In genomic region chr11:117877917-117878745, GRCm38 (mm10) we compare ENCODE assay signal across 8 mouse cellular contexts. TPM values are rescaled to one million over a fixed set of nuclear protein-coding genes. Genes with fewer than 3 reads are reported as not detected.
DNase-seq lines count a peak whose midpoint lies in the region; ATAC-seq and TF ChIP-seq lines count a peak whose summit lies in the region.

No protein-coding gene starts in this region.

- no peak overlapping the region for H3K27ac ChIP-seq in cerebellum, adult 2 months (ENCODE audit: insufficient read depth, low read length)
- peak overlapping the region; percentile 57 for H3K27ac ChIP-seq in forebrain, embryonic 13.5 days
- peak overlapping the region; percentile 72 for H3K27ac ChIP-seq in intestine, embryonic 16.5 days (ENCODE audit: low read length)
- H3K27ac ChIP-seq in limb, embryonic 14.5 days (replicated peaks; ENCODE audit: low read depth, low read length), result no peak overlapping the region
- peak overlapping the region; percentile 47; the same call in 1 of the 2 replicates for H3K27ac ChIP-seq in midbrain, embryonic 16.5 days (ENCODE audit: low read length)

- H3K9ac ChIP-seq in forebrain, embryonic 13.5 days, result peak overlapping the region; percentile 43
- peak overlapping the region; percentile 65 for H3K9ac ChIP-seq in intestine, embryonic 16.5 days (ENCODE audit: low read depth, low read length)
- 0 out of 2 replicates have a peak overlapping the region, but pooled peaks have one; percentile 8 for H3K9ac ChIP-seq in limb, embryonic 14.5 days (ENCODE audit: low read depth, low read length, severe bottlenecking)
- H3K9ac ChIP-seq in midbrain, embryonic 16.5 days (ENCODE audit: low read depth, low read length), result peak overlapping the region; percentile 52

- DNase-seq in cerebellum, postnatal 10 days, result peak; percentile 86 to 88
- no peak for DNase-seq in cerebellum, adult 2 months
- DNase-seq in limb, embryonic 14.5 days (ENCODE audit: low spot score), result no peak
- DNase-seq in thymus, postnatal 4 days, result peak; percentile 73

- WGBS in cerebellum, adult 2 months, result 21% methylated on average over 13 of the region's 13 CpGs
- WGBS in forebrain, embryonic 13.5 days, result 31% methylated on average over 13 of the region's 13 CpGs
- 21% methylated on average over 13 of the region's 13 CpGs for WGBS in intestine, embryonic 16.5 days
- 30% methylated on average over 9 of the region's 13 CpGs for WGBS in limb, embryonic 14.5 days
- WGBS in midbrain, embryonic 16.5 days, result 20% methylated on average over 13 of the region's 13 CpGs

- ATAC-seq in CD4-positive, CD25-positive, alpha-beta regulatory T cell, adult 4 months, result peak; percentile 92
- ATAC-seq in forebrain, embryonic 13.5 days, result peak; percentile 82
- peak; percentile 47 for ATAC-seq in intestine, embryonic 16.5 days
- peak; percentile 38; the same call in 1 of the 2 replicates for ATAC-seq in limb, embryonic 14.5 days (ENCODE audit: low FRiP score, low read depth)
- ATAC-seq in midbrain, embryonic 16.5 days, result peak; percentile 54; the same call in 1 of the 2 replicates

- no peaks in the 10 kb centered on the region for H3K9me3 ChIP-seq in forebrain, embryonic 13.5 days (replicated peaks)
- no peaks in the 10 kb centered on the region for H3K9me3 ChIP-seq in intestine, embryonic 16.5 days (ENCODE audit: control insufficient read depth, low read length)
- no peaks in the 10 kb centered on the region for H3K9me3 ChIP-seq in limb, embryonic 14.5 days (ENCODE audit: control insufficient read depth, low read length)
- H3K9me3 ChIP-seq in midbrain, embryonic 16.5 days (replicated peaks; ENCODE audit: control insufficient read depth, low read length, poor library complexity, severe bottlenecking), result no peaks in the 10 kb centered on the region

- TF ChIP-seq CTCF in cerebellum, adult 2 months (IDR thresholded peaks at IDR 0.05; ENCODE audit: borderline replicate concordance, insufficient read depth, low read depth, low read length), result no peak

- H3K27me3 ChIP-seq in cerebellum, adult 2 months (ENCODE audit: control insufficient read depth, insufficient read depth, low read length), result no peaks in the 10 kb centered on the region
- H3K27me3 ChIP-seq in forebrain, embryonic 13.5 days, result peaks cover 27% of the 10 kb centered on the region
- no peaks in the 10 kb centered on the region for H3K27me3 ChIP-seq in intestine, embryonic 16.5 days (replicated peaks; ENCODE audit: control insufficient read depth, insufficient read depth, low read length)
- no peaks in the 10 kb centered on the region for H3K27me3 ChIP-seq in limb, embryonic 14.5 days (ENCODE audit: control insufficient read depth, insufficient read depth, low read length)
- no peaks in the 10 kb centered on the region for H3K27me3 ChIP-seq in midbrain, embryonic 16.5 days (ENCODE audit: control insufficient read depth, insufficient read depth, low read depth, low read length)

- H3K4me3 ChIP-seq in cerebellum, adult 2 months (replicated peaks; ENCODE audit: insufficient read depth, low read depth, low read length), result no peak overlapping the region
- no peak overlapping the region for H3K4me3 ChIP-seq in forebrain, embryonic 13.5 days
- H3K4me3 ChIP-seq in intestine, embryonic 16.5 days (ENCODE audit: low read length), result 0 out of 2 replicates have a peak overlapping the region, but pooled peaks have one; percentile 12
- no peak overlapping the region for H3K4me3 ChIP-seq in limb, embryonic 14.5 days (replicated peaks; ENCODE audit: low read length)
- H3K4me3 ChIP-seq in midbrain, embryonic 16.5 days (ENCODE audit: low read depth, low read length), result no peak overlapping the region

- peaks cover 39% of the 10 kb centered on the region for H3K4me1 ChIP-seq in cerebellum, adult 2 months (ENCODE audit: control insufficient read depth, insufficient read depth, low read length)
- peaks cover 25% of the 10 kb centered on the region for H3K4me1 ChIP-seq in forebrain, embryonic 13.5 days
- peaks cover 36% of the 10 kb centered on the region for H3K4me1 ChIP-seq in intestine, embryonic 16.5 days (ENCODE audit: control insufficient read depth, insufficient read depth, low read length)
- H3K4me1 ChIP-seq in limb, embryonic 14.5 days (ENCODE audit: control insufficient read depth, insufficient read depth, low read length), result peaks cover 24% of the 10 kb centered on the region
- peaks cover 13% of the 10 kb centered on the region for H3K4me1 ChIP-seq in midbrain, embryonic 16.5 days (ENCODE audit: control insufficient read depth, insufficient read depth, low read length)

- H3K36me3 ChIP-seq in forebrain, embryonic 13.5 days (ENCODE audit: poor library complexity, severe bottlenecking), result no peaks in the 10 kb centered on the region
- H3K36me3 ChIP-seq in intestine, embryonic 16.5 days (ENCODE audit: control insufficient read depth, insufficient read depth, low read length), result no peaks in the 10 kb centered on the region
- no peaks in the 10 kb centered on the region for H3K36me3 ChIP-seq in limb, embryonic 14.5 days (ENCODE audit: control insufficient read depth, insufficient read depth, low read length)
- H3K36me3 ChIP-seq in midbrain, embryonic 16.5 days (ENCODE audit: control insufficient read depth, insufficient read depth, low read length), result no peaks in the 10 kb centered on the region

- H3K4me2 ChIP-seq in forebrain, embryonic 13.5 days, result peak overlapping the region; percentile 41
- peak overlapping the region; percentile 42 for H3K4me2 ChIP-seq in intestine, embryonic 16.5 days (ENCODE audit: low read depth, low read length)
- H3K4me2 ChIP-seq in limb, embryonic 14.5 days (replicated peaks; ENCODE audit: low read depth, low read length, severe bottlenecking), result 0 out of 2 replicates have a peak overlapping the region, but pooled peaks have one; percentile 6
- H3K4me2 ChIP-seq in midbrain, embryonic 16.5 days (ENCODE audit: low read length), result peak overlapping the region; percentile 33

- no peak for TF ChIP-seq POLR2A in cerebellum, adult 2 months (IDR thresholded peaks at IDR 0.05; ENCODE audit: borderline replicate concordance, insufficient read depth, low read length)
- no peak for TF ChIP-seq POLR2A in limb, embryonic 14.5 days (IDR thresholded peaks at IDR 0.05; ENCODE audit: borderline replicate concordance, extremely low read depth, insufficient read depth, insufficient read length)

RNA-seq across cellular contexts. Expression of gene Tha1, which starts 4.8 kb away (rescaled TPM):
- polyA plus RNA-seq in cerebellum, adult 2 months (2012; rRNA removed), result 11.5 and 12.4 TPM in 2 replicates
- polyA plus RNA-seq in CD4-positive, CD25-positive, alpha-beta regulatory T cell, adult 4 months (2017; shearing (Covaris generic)), result 1 to 10 TPM; 8.5 to 10.0 TPM
- polyA plus RNA-seq in forebrain, embryonic 13.5 days (2015; fragmentation: Nextera tagmentation; extraction: Ambion mirVana), result 2.3 and 2.5 TPM in 2 replicates
- polyA plus RNA-seq in intestine, embryonic 16.5 days (2015; fragmentation: Nextera tagmentation; extraction: Ambion mirVana), result 12.2 and 13.7 TPM in 2 replicates
- polyA plus RNA-seq in limb, embryonic 14.5 days (2012; rRNA removed), result 6.5 and 6.9 TPM in 2 replicates
- 3.4 and 4.1 TPM in 2 replicates for polyA plus RNA-seq in limb, embryonic 14.5 days (2014; fragmentation: Nextera tagmentation; extraction: Ambion mirVana)
- 4.2 and 5.0 TPM in 2 replicates for polyA plus RNA-seq in midbrain, embryonic 16.5 days (2015; fragmentation: Nextera tagmentation; extraction: Ambion mirVana)

RNA-seq across cellular contexts. Expression of gene Tmem235, which starts 17.6 kb away (rescaled TPM):
- polyA plus RNA-seq in cerebellum, adult 2 months (2012; rRNA removed), result 0.10 and 0.16 TPM in 2 replicates
- polyA plus RNA-seq in CD4-positive, CD25-positive, alpha-beta regulatory T cell, adult 4 months (2017; shearing (Covaris generic)), result not detected
- not detected in 2 replicates for polyA plus RNA-seq in forebrain, embryonic 13.5 days (2015; fragmentation: Nextera tagmentation; extraction: Ambion mirVana)
- polyA plus RNA-seq in intestine, embryonic 16.5 days (2015; fragmentation: Nextera tagmentation; extraction: Ambion mirVana), result 0.07 TPM in 1 of 2 replicates, not detected in the other
- polyA plus RNA-seq in limb, embryonic 14.5 days (2012; rRNA removed), result not detected in 2 replicates
- polyA plus RNA-seq in limb, embryonic 14.5 days (2014; fragmentation: Nextera tagmentation; extraction: Ambion mirVana), result not detected in 2 replicates
- polyA plus RNA-seq in midbrain, embryonic 16.5 days (2015; fragmentation: Nextera tagmentation; extraction: Ambion mirVana), result not detected in 2 replicates

RNA-seq across cellular contexts. Expression of gene Birc5, which starts 29.1 kb away (rescaled TPM):
- polyA plus RNA-seq in cerebellum, adult 2 months (2012; rRNA removed), result 0.86 and 1.2 TPM in 2 replicates
- polyA plus RNA-seq in CD4-positive, CD25-positive, alpha-beta regulatory T cell, adult 4 months (2017; shearing (Covaris generic)), result 10 to 100 TPM; 16.9 to 31.5 TPM
- 231 and 243 TPM in 2 replicates for polyA plus RNA-seq in forebrain, embryonic 13.5 days (2015; fragmentation: Nextera tagmentation; extraction: Ambion mirVana)
- 259 and 306 TPM in 2 replicates for polyA plus RNA-seq in intestine, embryonic 16.5 days (2015; fragmentation: Nextera tagmentation; extraction: Ambion mirVana)
- polyA plus RNA-seq in limb, embryonic 14.5 days (2012; rRNA removed), result 128 and 138 TPM in 2 replicates
- polyA plus RNA-seq in limb, embryonic 14.5 days (2014; fragmentation: Nextera tagmentation; extraction: Ambion mirVana), result 267 and 276 TPM in 2 replicates
- 21.0 and 27.3 TPM in 2 replicates for polyA plus RNA-seq in midbrain, embryonic 16.5 days (2015; fragmentation: Nextera tagmentation; extraction: Ambion mirVana)

RNA-seq across cellular contexts. Expression of gene Tk1, which starts 52.2 kb away (rescaled TPM):
- 0.78 and 1.2 TPM in 2 replicates for polyA plus RNA-seq in cerebellum, adult 2 months (2012; rRNA removed)
- 10 to 100 TPM; 31.4 to 55.1 TPM for polyA plus RNA-seq in CD4-positive, CD25-positive, alpha-beta regulatory T cell, adult 4 months (2017; shearing (Covaris generic))
- 103 and 104 TPM in 2 replicates for polyA plus RNA-seq in forebrain, embryonic 13.5 days (2015; fragmentation: Nextera tagmentation; extraction: Ambion mirVana)
- 119 and 147 TPM in 2 replicates for polyA plus RNA-seq in intestine, embryonic 16.5 days (2015; fragmentation: Nextera tagmentation; extraction: Ambion mirVana)
- polyA plus RNA-seq in limb, embryonic 14.5 days (2012; rRNA removed), result 160 and 175 TPM in 2 replicates
- 128 and 132 TPM in 2 replicates for polyA plus RNA-seq in limb, embryonic 14.5 days (2014; fragmentation: Nextera tagmentation; extraction: Ambion mirVana)
- polyA plus RNA-seq in midbrain, embryonic 16.5 days (2015; fragmentation: Nextera tagmentation; extraction: Ambion mirVana), result 9.8 and 12.9 TPM in 2 replicates

RNA-seq across cellular contexts. Expression of gene Afmid, which starts 52.4 kb away (rescaled TPM):
- polyA plus RNA-seq in cerebellum, adult 2 months (2012; rRNA removed), result 3.4 and 3.8 TPM in 2 replicates
- 10 to 100 TPM; 24.8 to 42.0 TPM for polyA plus RNA-seq in CD4-positive, CD25-positive, alpha-beta regulatory T cell, adult 4 months (2017; shearing (Covaris generic))
- polyA plus RNA-seq in forebrain, embryonic 13.5 days (2015; fragmentation: Nextera tagmentation; extraction: Ambion mirVana), result 7.4 and 7.5 TPM in 2 replicates
- 9.6 and 10.7 TPM in 2 replicates for polyA plus RNA-seq in intestine, embryonic 16.5 days (2015; fragmentation: Nextera tagmentation; extraction: Ambion mirVana)
- 10.4 TPM in 2 replicates for polyA plus RNA-seq in limb, embryonic 14.5 days (2012; rRNA removed)
- polyA plus RNA-seq in limb, embryonic 14.5 days (2014; fragmentation: Nextera tagmentation; extraction: Ambion mirVana), result 4.6 and 5.3 TPM in 2 replicates
- polyA plus RNA-seq in midbrain, embryonic 16.5 days (2015; fragmentation: Nextera tagmentation; extraction: Ambion mirVana), result 5.6 and 5.9 TPM in 2 replicates

Comparison
In these comparisons a context has a peak if more than half of its experiments do, and no peak if none do; other contexts are left out.
1. DNase-seq: peak in cerebellum, postnatal 10 days (2 of 2) and thymus, postnatal 4 days (single experiment); none in cerebellum, adult 2 months (0 of 2) and limb, embryonic 14.5 days (single experiment).
2. H3K27ac ChIP-seq: peak in forebrain, embryonic 13.5 days (single experiment), intestine, embryonic 16.5 days (single experiment) and midbrain, embryonic 16.5 days (single experiment); none in cerebellum, adult 2 months (single experiment) and limb, embryonic 14.5 days (single experiment).
3. ATAC-seq: peak in every context shown above with its lines; median percentile 92 in CD4-positive, CD25-positive, alpha-beta regulatory T cell, adult 4 months; 82 in forebrain, embryonic 13.5 days; 54 in midbrain, embryonic 16.5 days; 47 in intestine, embryonic 16.5 days; 38 in limb, embryonic 14.5 days.
4. H3K9ac ChIP-seq: peak in every context shown above with its lines; median percentile 65 in intestine, embryonic 16.5 days; 52 in midbrain, embryonic 16.5 days; 43 in forebrain, embryonic 13.5 days; 8 in limb, embryonic 14.5 days.
5. Peak in every context shown above with its lines, with median percentiles within 50 percentile points of each other: H3K4me2 ChIP-seq.